Mouse (Mus musculus): ENCODE data around the gene Tmem79.

DNA sequence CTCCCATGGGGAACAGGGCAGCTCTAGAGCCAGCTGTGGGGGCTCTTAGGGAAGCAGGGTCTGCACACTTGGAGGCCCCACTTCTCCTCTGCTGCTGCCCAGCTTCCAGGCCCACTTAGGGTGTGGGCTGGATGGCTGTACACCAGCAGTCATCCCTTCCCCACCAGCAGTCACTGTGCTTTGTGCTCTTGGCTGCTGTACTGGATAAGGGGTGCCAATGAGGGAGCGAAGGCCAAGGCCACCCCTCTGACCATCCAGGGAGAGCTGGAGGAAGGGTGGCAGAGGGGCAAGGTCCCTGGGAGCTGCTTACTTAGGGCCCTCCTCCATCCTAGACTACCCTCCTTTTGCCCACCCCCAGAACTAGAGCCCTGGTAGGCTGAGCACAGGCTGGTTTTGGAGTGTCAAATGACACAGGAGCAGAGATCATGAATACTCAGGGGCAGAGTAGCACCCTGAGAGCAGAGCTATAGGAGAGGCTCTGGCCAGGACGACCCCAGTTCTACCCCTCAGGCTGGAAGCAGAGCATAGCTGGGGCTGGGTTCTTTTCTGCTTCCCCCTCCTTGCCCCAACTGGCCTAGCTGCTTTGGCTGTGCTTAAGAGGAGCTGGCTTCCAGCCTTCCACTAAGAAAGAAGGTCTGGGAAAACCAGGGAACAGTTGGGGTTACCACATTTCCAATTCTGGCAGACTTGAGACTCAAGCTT, 25.8 kb upstream of the Tmem79 start:
- TF ChIP-seq CTCF (IDR thresholded peaks at IDR 0.05; ENCODE audit: low read depth, low read length): no peak
- no peak for TF ChIP-seq TAL1 (conservative IDR thresholded peaks at IDR 0.05; ENCODE audit: low read depth, low read length)
- no peak for TF ChIP-seq GATA1 (IDR thresholded peaks at IDR 0.05; ENCODE audit: borderline replicate concordance, low read length)
